Mouse (Mus musculus) spleen, postnatal 14 days (tissue): ENCODE measurements around the gene Snap47.

Experiments
- DNase-seq, 2 experiments: peaks; one replicate each; pipeline ENCODE4 v3.0.0; 2021 to 2022; ENCODE audit warnings: low spot score in 2 of 2

The Snap47 gene

DNA sequence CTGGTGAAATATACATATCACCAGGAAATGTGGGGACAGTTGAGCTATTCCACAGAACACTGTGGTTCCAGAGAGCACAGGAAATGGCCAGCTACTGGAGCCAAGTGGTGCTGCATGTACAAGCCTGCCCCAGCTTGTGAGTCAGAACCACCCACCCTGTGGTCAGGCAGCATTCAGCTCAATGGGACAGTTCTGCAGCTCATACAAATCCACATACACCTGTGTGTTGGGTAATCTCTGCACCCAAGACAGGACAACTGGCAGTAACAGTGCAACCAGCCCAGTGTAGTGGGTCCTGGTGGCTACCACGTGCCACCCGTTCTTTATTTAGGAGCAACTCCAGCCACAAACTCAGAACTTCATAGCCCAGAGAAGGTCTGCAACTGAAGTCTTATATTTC lies 29.0 kb downstream of the Snap47 start:
- DNase-seq: no peak

DNA sequence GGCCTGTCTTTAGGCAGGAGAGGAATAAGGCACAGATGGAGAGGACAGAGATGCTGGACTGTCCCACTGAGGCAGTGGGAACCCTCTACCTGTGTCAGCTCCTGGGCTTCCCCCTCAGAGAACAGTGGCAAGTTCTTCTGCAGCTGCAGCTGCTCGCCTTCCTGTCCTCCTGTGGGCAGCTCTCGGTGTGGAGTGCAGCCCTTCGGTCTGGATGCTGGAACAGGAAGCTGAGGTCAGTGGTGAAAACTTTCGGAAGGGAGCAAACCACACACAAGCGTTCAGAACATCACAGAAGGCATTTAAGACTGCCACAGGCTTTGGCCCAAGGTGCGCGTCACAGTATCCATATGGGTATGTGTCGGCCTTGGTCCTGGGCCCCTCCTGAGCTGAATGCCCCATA lies 29.6 kb downstream of the Snap47 start:
- no peak for DNase-seq

DNA sequence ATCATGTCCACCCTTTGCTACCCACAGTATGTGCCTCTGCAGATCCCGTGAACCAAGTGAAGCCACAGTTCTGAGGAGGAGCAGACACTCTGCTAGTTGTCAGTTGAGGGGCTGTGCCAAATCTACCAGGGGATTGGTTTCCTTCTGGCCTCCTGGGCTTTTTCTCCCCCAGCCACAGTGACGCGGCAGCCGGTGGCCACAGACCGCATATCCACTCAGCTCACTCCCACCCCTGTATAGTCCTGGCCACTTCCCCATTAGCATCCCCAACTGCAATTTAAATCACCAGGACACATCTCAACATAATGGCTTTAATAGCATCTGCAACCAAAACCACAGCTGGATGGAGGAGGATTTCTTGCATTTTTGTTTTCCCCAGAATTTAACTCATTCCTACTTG lies 32.3 kb downstream of the Snap47 start:
- no peak for DNase-seq

DNA sequence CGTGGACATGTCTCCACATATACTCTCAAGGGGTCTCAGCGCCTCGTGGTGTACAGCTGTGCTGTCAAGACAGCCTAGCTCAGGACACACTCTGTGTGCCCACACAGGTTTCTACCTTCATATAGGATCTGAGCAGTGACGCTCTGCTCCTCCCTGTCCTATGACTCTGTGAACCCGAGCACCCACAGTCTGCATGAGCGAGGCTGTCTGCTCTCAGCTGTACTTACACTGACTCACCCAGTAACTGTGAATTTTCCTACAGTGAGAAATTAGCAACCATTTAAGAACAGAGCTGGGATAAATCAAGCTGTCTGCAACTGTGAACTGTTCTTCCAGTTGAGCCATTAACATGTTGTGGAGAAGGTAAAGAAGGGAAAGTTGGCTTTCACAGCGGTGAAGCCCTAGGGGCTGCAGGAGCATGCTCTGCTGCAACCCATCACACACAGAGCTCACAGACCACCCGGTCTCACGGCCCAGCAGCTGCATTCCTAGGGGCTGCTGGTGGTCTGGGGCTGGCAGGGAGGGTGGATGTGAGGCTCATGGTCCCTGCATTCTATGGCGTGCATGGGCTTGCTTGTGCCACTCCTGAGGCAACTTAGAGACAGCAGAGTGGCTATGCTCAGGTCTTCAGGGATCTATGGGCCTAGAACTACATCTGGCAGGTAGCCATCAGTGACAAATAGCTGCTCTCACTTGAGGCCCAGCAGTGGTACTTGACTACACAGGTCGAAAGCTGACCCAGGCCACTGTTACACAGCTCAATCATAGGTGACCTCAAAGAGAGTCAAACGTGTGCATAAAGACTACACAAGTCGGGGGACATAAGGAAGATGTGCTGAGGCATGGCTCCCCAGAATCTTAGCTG lies 37.8 kb downstream of the Snap47 start:
- no peak for DNase-seq

DNA sequence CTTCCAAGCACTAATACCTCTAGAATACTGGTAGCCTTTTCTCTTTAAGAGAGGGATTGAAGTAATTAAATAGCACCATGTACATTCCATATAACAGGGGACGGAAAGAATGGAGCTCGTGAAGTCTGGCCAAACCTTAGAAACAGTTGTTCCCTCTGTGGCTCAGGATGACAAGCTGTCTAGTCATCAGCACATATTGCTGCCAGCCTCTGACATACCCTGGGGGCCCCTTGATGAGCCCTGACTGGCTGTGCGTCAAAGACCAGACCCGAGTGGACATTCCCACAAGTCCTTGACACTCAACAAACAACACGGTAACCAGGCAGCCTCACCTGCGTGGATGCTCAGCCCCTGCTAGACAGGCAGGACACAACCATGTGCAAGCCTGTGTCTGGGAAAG lies 38.9 kb downstream of the Snap47 start:
- DNase-seq: no peak

DNA sequence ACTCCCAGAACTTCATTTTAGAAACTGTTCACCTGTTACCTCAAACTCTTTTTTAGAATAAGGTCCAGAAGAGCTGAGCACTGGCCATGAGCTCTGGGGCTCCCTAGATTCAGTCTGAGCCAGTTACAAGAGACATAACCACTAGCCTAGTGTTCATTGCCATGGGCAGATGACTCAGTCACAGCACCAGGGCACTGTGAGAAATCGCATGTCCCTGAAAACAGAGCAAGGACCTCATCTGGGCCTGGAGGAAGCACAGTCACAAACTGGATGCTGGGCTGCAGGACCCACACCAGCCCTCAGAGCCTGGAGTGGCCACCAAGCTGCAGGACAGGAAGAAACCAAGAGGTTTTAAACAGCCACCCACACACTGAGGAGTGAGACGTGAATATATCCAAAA lies 40.1 kb downstream of the Snap47 start:
- no peak for DNase-seq

DNA sequence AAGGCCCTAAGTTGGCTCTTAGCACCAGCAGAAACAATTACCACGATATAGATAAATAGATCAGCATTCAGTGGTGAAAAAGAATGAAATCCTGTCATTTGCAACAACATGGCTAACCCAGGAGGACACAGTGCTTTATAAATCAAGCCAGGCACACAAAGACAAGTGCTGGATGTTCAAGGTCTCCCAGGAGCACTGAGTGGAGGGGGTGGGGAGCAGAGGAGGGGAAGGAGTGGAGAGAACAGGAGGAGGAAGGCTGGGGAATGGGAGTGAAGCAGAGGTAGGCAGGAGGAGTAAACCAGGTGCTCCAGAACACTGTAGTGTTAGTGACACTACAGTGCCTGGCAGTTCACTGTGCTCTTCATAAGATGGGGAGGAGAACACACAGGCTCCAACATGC lies 45.2 kb downstream of the Snap47 start:
- no peak for DNase-seq

DNA sequence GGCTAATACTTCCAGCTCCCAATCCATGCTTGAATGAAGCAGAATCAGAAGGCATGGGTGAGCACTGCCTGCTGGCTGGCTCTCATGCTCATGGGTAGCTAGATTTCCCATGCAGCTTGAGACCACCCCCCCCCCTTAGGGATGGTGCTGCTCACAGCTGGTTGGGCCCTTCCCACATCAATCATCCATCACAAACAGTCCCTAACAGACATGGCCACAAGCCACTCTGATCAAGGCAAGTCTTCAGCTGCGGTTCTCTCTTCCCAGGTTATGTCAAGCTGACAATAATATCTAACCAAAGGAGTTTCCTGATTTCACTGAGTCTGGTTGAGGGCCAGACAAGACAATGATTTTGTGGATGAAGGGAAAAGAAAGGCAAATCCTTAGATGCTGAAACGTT lies 50.1 kb downstream of the Snap47 start:
- no peak for DNase-seq

DNA sequence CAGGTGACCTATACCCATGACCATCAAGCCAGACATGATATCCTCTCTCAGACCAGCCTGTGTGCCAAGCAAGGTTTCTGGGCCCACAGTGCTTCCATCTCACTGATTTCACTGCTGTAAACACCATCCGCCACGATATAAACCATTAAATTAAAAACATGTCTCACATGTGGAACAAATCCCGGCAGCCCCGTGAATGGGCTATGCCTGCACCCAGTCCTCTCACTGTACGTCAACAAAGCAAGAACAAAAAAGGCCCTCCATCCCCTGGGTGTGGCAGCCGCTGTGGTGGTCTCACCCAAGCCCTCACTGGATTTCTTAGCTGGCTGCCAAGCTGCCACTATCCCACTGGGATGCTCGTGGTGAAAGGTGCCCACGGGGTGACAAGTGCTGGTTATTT lies 51.2 kb downstream of the Snap47 start:
- DNase-seq: no peak

DNA sequence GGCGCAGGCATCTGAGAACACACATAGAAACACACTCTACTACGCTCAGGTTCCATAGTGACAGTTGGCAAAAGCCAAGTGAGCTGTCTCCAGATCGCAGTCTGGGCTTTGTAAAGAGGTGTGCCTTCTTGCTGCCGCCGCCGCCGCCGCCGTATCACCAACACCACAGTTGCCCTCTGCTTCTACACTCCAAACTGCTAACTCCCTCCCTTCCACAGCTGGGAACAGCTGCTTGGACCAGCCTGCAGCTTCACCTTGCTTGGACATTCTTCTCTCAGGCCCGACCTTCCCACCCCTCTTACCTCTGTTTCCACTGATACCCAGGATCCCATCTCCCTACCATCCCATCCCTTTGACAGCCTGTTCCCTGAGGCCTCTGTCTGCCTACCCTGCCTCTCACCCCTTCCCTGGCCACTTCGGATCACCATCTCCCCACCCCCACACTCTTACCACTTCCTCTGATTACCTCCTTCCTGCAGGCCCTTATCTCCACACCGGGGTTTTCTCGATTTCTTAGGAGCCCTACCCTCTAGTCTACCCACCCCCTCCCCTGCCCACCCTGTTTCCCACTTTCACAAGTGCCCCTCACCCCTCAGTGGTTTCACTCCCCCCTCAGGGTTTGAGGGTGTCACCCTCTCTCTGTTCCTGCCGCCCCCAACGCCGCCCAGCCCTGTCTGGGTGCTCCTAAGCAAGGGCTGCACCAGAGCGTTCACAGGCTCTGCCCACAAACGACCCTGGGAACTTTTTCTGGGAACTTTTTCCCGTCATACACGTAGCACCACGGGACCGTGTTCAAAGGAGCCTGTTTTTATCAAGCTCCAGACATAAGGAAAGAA lies 53.2 kb downstream of the Snap47 start:
- no peak for DNase-seq

DNA sequence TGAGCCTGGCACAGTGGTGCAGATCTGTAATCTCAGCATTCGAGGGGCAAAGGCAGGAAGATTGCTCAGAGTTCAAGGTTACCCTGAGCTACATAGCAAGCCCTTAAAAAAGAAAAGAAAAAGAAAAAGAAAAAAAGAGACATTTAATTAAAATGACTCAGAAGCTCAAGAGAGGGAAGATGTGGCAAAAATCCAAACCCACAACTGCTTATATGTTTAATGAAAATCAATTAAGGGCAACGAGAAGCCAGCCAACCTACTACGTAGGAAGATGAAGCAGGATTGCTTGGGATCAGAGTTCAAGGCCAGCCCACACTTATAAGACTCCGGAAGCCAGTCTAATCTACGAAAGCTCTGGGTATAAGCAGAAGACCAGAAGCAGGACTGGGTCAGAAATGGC lies 56.5 kb downstream of the Snap47 start:
- no peak for DNase-seq

DNA sequence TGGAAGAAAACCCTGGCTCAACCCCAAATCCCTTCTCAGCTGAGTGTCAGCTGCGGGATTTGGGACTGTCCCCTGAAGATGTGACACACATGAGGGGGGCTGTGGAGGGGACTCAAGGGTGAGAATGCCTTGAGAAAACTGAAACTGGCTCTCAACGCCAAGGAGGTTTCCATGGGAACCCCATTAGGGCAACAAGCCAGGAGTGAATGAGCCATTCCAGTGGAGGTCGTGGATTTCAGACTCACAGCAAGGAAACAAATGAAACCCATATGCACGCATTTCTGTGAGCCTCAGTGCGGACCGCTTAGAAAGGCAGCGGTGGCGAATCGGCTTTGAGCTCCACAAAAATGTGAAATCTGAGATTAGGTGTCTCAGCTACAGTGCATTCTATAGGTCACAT lies 57.4 kb downstream of the Snap47 start:
- DNase-seq: no peak

DNA sequence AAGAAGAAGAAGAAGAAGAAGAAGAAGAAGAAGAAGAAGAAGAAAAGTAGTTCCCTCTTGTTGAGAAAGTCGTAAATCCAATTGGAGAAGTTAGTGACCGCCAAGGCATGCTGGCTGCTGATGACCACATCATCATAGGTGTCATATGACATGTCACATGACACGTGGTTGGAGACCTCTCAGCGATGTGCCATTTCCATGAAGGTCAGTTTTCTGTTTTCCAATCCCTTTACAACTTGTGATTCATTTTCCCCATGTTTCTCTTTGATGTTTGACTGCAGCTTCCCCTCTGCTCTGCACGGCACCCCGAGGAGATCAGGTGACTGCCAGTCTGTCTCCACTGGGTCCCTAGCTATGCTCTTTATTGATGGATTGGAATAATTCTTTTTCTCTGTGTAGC lies 58.7 kb downstream of the Snap47 start:
- DNase-seq: no peak

DNA sequence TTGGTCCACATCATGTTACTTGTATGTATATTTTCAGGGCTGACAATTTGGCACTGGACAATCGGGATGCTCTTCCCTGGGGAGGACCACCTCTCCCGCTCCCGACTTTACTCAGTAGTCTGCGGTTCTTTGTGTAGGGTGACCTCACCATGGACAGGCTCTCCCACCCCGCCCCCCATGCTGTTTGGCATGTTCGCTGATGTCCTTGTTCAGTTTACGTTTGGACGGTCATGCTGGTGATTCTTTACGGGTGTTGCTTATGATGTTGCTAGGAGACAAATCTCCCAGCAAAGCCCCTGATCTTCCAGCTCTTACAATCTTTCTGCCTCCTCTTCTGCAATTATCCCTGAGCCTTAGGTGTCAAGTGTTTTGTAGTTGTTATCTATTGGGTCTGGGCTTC lies 60.5 kb downstream of the Snap47 start:
- no peak for DNase-seq

DNA sequence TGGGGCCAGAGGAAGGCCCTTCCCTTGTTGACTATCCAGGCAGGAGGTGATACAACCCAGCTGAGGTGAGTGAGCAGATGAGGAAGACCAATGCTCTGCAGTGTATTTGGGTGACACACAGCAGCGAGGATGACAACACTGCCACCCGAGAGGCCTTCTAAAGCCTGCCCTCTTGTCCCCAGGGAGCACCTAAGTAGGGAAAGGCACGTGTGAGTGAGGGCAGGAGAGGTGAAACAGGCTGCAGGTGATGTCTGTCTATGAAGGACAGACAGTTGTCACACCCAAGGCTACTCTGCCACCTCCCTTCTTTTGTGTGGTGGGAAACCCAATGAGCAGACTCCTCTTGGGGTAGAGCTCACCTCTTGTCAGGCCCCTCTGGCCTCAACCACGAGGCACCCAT lies 61.4 kb downstream of the Snap47 start:
- no peak for DNase-seq

DNA sequence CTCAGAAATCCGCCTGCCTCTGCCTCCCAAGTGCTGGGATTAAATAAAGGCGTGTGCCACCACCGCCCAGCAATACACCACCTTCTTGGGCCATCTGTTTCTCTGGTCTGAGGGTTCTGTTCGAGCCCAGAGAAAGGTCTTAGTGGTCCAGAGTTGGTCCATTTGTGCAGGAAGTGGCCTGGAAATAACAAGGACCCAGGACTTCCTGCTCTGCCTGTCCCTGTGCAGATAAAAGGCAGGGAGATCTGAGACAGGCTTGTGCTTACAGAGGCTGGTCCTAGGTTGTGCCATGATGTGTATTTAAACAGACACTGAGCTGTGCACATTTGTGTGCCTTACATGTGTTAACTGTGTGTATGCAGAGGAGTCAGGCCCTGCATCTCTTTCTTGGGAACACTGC lies 62.2 kb downstream of the Snap47 start:
- DNase-seq: no peak

DNA sequence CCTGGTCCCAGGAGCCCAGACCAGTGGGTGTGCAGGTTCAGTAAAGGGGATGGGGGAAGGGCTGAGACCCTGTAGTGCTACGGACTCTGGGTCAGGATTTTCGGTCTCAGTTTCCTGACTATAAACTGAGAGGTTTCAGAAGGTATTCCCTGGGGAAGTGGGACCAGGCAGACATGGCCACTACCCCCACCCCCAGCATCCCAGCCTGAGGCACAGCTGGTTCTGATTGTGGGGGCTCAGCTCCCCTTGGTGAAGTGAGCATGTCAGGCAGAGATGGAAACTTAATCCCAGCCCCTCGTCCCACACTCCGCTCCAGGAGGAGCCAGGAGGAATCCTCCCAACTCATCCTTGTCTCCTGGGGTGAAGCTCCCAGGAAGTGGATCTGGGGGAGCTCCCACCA lies 63.5 kb downstream of the Snap47 start:
- no peak for DNase-seq

DNA sequence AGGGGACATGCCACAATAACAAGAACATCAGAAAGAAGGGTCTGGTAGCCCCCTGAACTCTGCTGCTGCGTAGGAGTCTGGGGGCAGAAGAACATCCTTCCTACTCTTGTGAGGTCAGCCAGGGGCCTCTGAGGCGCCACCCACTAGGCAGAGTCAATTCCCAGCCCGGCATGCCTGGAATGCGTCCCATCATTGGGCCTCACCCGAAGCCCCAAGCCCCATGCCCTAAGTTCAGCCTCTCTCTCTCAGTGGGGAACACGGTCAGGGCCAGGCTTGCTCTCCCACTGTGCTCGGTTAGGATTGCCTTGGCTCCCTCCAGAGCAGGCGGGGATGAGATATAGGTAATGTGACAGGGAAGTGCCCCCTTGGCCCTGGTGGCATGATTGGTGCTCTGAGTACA lies 65.9 kb downstream of the Snap47 start:
- DNase-seq: no peak

DNA sequence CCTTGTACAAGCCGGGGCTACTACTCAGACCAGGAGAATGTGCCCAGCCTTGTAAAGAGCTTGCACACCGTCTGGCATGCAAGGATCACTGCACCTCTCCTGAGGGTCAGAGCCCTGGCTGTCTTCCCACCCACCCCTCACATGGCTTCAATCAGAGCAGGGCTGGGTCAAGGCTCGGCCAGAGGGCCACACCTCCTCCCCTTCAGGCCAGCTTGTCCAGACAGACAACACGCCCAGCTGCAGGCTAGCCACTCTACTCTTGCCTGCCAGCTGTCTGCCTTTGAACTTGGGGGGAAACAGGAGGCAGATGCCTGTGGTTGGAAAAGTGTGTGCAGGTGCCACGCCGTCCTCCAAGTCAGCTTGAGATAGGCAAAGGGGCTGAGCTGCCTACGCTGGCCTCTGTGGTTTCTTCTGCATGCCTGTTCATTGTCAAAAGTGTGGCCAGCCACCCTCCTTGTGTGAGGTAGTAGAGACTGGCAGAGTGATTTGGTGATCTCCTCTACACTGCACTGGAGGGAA lies 66.5 kb downstream of the Snap47 start:
- no peak for DNase-seq

DNA sequence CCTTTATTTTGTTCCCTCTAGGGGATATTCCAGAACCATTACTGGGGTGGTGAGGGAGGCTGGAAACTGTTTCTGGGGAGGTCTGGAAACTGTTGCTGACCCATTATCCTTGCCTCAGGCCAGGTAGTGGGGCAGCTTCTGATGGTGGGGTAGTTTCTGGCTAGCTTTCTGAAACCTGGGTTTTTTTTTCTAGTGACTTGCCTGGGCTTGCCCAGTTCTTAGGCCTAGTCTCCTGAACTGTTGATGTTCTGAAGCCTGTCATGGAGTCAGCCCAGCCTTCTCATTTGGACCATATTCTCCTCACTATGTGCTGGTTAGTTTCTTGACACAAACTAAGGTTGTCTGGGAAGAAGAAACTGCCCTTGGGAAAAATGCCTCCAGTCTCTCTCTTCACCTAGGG lies 71.4 kb downstream of the Snap47 start:
- DNase-seq: no peak

DNA sequence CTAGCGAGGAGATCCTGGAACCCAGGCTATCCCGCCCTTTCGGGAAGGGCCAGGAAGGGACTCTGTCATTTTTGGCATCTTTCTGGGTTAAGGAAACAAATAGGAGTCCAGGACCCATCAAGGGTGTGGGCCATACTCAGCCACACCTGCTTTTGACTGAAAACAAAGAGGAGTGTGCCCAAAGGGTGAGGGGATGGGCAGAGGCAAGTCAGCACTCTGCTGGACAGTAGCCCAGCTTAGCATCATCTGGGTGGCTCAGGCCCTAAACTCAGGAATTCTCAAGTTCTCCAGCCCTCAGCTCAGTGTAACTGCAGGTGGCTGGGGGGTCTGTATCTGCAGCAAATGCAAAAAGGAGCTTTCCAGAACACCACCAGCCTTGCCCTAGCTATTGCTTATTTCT lies 73.0 kb downstream of the Snap47 start:
- no peak for DNase-seq

DNA sequence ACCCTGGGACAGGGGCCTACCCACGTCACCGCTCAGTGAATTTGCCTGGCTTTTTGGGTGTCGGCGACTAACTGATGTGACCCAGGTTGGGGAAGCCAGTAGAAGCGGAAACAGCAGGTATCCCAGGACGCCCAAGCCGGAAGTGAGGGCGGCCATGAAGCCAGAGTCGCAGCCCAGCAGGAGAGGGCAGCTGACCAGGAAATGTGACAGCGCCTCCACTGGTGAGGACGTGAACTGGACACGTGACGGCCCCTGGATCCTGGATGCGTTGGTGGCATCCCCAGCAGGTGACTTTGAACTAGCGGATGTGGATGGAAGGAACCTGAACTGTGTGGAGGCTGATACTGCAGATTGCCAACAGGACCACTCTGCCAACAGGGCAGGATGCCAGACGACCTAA lies 75.5 kb downstream of the Snap47 start, which contains the start of gene Prss38:
TSS of gene Prss38 (minus strand) at position 183 of the 400 bp plus-strand sequence.
- no peak for DNase-seq

DNA sequence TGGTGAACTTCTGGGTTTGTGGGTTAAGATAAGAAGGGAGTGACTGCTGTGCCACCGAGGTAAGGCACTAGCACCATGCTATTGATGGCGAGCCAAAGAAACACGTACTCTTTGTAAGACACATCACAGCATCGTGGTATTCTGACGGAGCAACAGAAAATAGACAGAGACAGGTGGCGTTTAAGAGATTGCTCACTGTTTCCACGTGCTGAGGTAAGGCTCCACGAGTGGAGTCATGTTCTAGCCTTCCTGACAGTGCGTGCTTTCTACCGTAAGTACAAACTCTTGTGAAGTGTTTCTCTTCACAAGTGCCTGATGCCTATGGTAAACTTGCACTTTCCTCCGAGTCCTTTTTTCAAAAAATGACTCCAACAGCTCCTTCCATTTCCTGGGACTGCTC lies 81.1 kb downstream of the Snap47 start:
- no peak for DNase-seq
